In genomic region chr2:122027862-122028755, GRCm38 (mm10) we compare ENCODE assay signal across 8 mouse cellular contexts. TPM values are rescaled to one million over a fixed set of nuclear protein-coding genes. Genes with fewer than 3 reads are reported as not detected.
DNase-seq lines count a peak whose midpoint lies in the region; ATAC-seq and TF ChIP-seq lines count a peak whose summit lies in the region.

TSS of gene Eif3j1 (plus strand) at chr2:122028546.

- TF ChIP-seq POLR2A in ES-Bruce4 (IDR thresholded peaks at IDR 0.05; ENCODE audit: insufficient read depth, low read length), result peak; percentile 98

- WGBS in forebrain, embryonic 14.5 days, result under 1% methylated on average over 49 of the region's 67 CpGs
- under 1% methylated on average over 65 of the region's 67 CpGs for WGBS in neural tube, embryonic 15.5 days

- peak within 1 kb of the TSS; percentile 99 for H3K9ac ChIP-seq in ES-Bruce4 (ENCODE audit: low read depth, poor library complexity, severe bottlenecking)
- H3K9ac ChIP-seq in forebrain, embryonic 14.5 days (ENCODE audit: low read length), result peak within 1 kb of the TSS; percentile 87
- H3K9ac ChIP-seq in neural tube, embryonic 15.5 days (replicated peaks), result peak within 1 kb of the TSS; percentile 84

- H3K36me3 ChIP-seq in ES-Bruce4 (ENCODE audit: control insufficient read depth, insufficient read depth, low read length, poor library complexity, severe bottlenecking), result peaks cover 17% of the 10 kb centered on the region
- peaks cover 10% of the 10 kb centered on the region; the same call in 1 of the 2 replicates for H3K36me3 ChIP-seq in forebrain, embryonic 14.5 days (ENCODE audit: control insufficient read depth, insufficient read depth, low read length)
- H3K36me3 ChIP-seq in neural tube, embryonic 15.5 days, result peaks cover 5% of the 10 kb centered on the region; the same call in 1 of the 2 replicates

- intact Hi-C loops in heart, postnatal 14 days (cut with DNase I), result loop anchor here (5.0 kb wide), 1 partner anchor 71 kb away; the partner anchor contains the start of genes Ctdspl2 and Mageb3

- H3K27me3 ChIP-seq in ES-Bruce4 (ENCODE audit: control insufficient read depth, insufficient read depth, low read length, poor library complexity, severe bottlenecking), result no peaks in the 10 kb centered on the region
- H3K27me3 ChIP-seq in forebrain, embryonic 14.5 days (replicated peaks; ENCODE audit: control insufficient read depth, insufficient read depth, low read length), result no peaks in the 10 kb centered on the region
- H3K27me3 ChIP-seq in neural tube, embryonic 15.5 days (replicated peaks), result no peaks in the 10 kb centered on the region

- H3K27ac ChIP-seq in ES-Bruce4 (ENCODE audit: insufficient read depth, low read length), result no peak within 1 kb of the TSS; the same call in 1 of the 2 replicates
- peak within 1 kb of the TSS; percentile 65 for H3K27ac ChIP-seq in forebrain, embryonic 14.5 days (ENCODE audit: low read depth, low read length)
- H3K27ac ChIP-seq in neural tube, embryonic 15.5 days (replicated peaks), result peak within 1 kb of the TSS; percentile 90

- H3K4me1 ChIP-seq in ES-Bruce4 (ENCODE audit: control insufficient read depth, insufficient read depth, low read length), result no peaks in the 10 kb centered on the region
- peaks cover 9% of the 10 kb centered on the region for H3K4me1 ChIP-seq in forebrain, embryonic 14.5 days (ENCODE audit: control insufficient read depth, insufficient read depth, low read length)
- H3K4me1 ChIP-seq in neural tube, embryonic 15.5 days, result peaks cover 20% of the 10 kb centered on the region

- H3K4me2 ChIP-seq in forebrain, embryonic 14.5 days (ENCODE audit: low read length), result peak within 1 kb of the TSS; percentile 82
- peak within 1 kb of the TSS; percentile 74 for H3K4me2 ChIP-seq in neural tube, embryonic 15.5 days

- TF ChIP-seq CTCF in ES-Bruce4 (IDR thresholded peaks at IDR 0.05; ENCODE audit: low read depth, low read length), result no peak

- no peaks in the 10 kb centered on the region for H3K9me3 ChIP-seq in ES-Bruce4 (replicated peaks; ENCODE audit: control insufficient read depth, insufficient read depth, low read length, poor library complexity, severe bottlenecking)
- no peaks in the 10 kb centered on the region for H3K9me3 ChIP-seq in forebrain, embryonic 14.5 days (replicated peaks; ENCODE audit: control insufficient read depth, low read length)
- H3K9me3 ChIP-seq in neural tube, embryonic 15.5 days (replicated peaks), result no peaks in the 10 kb centered on the region

- H3K4me3 ChIP-seq in ES-Bruce4 (ENCODE audit: low read depth, low read length), result peak within 1 kb of the TSS; percentile 91
- peak within 1 kb of the TSS; percentile 88 for H3K4me3 ChIP-seq in forebrain, embryonic 14.5 days (ENCODE audit: low read depth, low read length)
- peak within 1 kb of the TSS; percentile 97 for H3K4me3 ChIP-seq in neural tube, embryonic 15.5 days (replicated peaks)

- peak; percentile 95 for DNase-seq in forebrain, embryonic 14.5 days (ENCODE audit: low spot score)
- peak; percentile 88 to 92 for DNase-seq in heart, postnatal 14 days
- DNase-seq in layer of hippocampus, adult 11-12 months (ENCODE audit: low spot score), result peak; percentile 86
- DNase-seq in lung, adult 18-20 months, result peak; percentile 90 to 91
- DNase-seq in testis, postnatal 14 days (ENCODE audit: low spot score), result peak; percentile 91

- ATAC-seq in cerebellum, adult (ENCODE audit: insufficient number of reproducible peaks, low FRiP score, low TSS enrichment), result peak; percentile 94
- ATAC-seq in forebrain, embryonic 14.5 days, result peak; percentile 99
- peak; percentile 99 for ATAC-seq in neural tube, embryonic 15.5 days (ENCODE audit: low FRiP score)

- 0 out of 2 replicates have a peak, but pooled peaks have one; percentile 10 for TF ChIP-seq EP300 in ES-Bruce4 (IDR thresholded peaks at IDR 0.05; ENCODE audit: insufficient read depth, low read depth, low read length)

RNA-seq across cellular contexts. Expression of gene Eif3j1, which starts in this region (rescaled TPM):
- polyA plus RNA-seq in ES-Bruce4 (2011; ENCODE audit: insufficient read depth, insufficient read length, low read depth, missing spikeins), result 21.8 and 24.4 TPM in 2 replicates
- polyA plus RNA-seq in forebrain, embryonic 14.5 days (2014; fragmentation: Nextera tagmentation; extraction: Ambion mirVana), result 9.7 and 9.9 TPM in 2 replicates
- 10 to 100 TPM; 19.3 to 20.3 TPM for total RNA-seq in heart, postnatal 14 days (2021)
- 11.1 and 12.3 TPM in 2 replicates for polyA plus RNA-seq in neural tube, embryonic 15.5 days (2015; fragmentation: Nextera tagmentation; extraction: Ambion mirVana)
